Mouse (Mus musculus) yolk sac, embryonic 10.5 days (tissue): ENCODE measurements at regions not wholly inside any gene's neighbourhood (a gene's known extent, or its start where the extent isn't known, plus 50 kb on each side); places are given as distances from the start of the nearest gene placed in this dataset.

Experiments used
- DNase-seq: peaks from one replicate; pipeline ENCODE4 v3.0.0-alpha.2; 2017; ENCODE audit warnings: low spot score

DNA sequence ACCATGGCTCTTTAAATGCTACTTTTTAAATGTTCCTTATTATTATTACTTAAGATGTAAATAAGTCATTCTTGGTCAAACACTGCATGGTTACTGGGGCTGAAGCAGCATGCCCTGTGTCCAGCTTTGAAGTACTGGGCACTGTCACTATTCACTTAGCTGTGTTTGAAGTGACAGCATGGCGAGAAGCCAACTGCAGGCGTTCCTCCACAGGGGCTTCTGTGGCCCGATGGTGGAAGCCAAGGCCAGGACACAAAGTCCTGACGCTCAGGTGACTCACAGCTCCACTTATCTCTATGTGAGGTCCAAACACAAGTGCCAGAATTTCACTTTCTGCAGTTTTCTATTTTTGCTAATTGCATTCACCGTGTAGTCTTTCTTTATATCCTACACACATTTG is 65.3 kb downstream of the Cdca7 start:
- no peak for DNase-seq

DNA sequence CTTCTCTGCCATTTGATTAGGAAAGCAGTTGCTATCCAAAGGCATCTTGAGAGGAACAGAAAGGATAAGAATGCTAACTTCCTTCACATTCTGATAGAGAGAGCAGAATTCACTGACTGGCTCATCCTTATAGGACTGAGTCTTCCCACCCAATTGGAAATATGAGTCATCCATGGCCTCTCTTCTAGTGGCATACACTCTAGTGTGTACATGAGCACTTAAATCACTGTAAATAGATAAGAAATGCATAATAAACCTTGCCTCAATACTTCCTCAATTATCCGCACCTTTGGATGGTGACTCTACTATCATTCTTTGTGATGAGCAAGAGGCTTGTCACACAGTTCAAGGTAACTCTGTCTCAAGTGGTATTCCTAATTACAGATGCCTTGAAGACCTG is 69.5 kb downstream of the Cdca7 start:
- DNase-seq, result no peak

DNA sequence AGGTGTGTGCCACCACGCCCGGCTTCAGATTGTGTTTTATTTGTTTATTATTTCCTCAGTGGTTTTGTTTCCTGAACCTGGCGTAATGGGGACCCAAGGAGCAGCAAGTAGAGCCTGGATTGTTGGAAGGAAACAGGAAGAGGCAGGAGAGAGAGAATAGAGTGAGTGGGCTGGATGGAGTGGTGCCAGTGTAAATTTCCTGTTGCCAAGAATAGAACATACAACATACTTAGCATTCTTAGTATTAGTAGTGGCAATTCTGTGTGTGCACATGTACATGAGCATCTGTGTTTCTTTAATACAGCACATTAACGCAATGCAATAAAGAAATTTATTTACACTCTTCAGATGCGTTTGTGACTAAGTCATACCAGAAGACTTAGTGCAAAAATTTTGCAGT is 70.5 kb downstream of the Cdca7 start:
- no peak for DNase-seq

DNA sequence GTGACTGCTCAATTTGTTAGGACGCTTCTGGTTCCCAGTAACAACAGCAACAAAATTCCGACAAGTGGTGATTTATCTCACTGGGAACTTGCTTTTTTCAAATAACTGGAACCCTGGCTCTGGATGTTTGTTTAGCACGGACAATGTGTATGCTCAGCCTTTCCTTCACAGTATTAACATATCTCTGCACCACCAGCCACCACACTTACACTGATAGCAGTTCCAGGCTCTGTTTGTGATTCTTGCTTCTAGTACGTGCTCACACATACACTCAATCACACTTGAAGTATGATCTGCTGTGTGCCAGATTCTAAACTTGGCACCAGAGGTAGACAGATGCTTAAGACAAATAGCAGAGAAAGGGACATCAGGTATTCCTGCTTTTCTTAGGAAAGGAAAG is 71.0 kb downstream of the Cdca7 start:
- DNase-seq, result no peak

DNA sequence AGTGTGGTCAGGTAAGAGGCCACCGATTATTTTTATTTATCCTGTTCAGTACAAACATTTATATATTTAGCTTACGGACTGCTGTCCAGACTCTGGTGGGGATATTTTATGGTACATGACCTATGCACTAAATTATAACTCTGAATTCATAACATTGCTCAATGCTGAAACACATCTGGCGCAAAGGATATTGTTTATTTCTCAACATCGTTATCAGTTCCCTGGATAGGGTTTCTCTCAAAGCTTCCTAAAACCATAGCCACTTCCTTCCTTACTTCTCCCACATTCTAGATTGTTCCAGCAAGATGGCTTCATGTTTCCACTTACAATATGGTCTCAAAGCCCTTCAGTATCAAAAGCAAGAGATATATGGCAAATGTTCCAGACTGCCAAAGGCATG is 75.3 kb downstream of the Cdca7 start:
- no peak for DNase-seq

DNA sequence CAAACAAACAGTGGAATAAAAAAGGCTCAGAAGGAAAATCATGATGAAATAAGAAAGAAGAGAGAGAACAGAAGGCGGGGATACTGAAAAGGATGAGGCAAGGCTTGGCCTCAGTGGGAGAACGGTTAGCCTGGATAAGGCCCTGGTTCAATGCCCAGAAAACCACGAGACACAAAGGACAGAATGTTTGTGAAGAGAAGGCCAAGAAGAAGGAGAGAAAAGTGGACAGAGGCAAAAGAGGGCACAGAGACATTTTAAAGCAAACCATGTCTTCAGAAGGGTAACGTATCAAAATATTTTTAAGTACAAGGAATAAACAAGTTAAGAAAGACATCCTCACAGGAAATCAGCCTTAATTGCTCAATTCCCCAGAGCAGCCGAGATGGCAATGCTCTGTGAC is 78.6 kb downstream of the Cdca7 start:
- DNase-seq, result no peak

DNA sequence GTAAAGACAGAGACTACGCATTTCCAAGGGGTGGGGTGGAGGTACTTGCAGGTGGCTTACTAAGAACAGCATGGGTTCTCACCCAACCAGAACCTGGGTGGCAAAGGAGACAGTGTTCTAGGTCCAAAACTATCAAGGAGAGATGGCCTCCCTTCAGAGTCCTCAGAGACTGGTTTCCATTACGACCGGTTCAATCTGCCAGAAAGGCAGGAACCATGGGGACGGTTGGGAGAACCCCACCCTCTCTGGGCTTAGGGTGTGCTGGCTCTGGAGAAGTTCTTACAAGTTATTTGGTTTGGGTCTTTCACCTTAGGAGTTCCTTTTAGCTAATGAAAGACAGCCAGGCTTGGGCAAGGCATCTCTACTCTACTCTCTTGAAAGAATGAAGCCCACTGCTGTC is 79.2 kb downstream of the Cdca7 start:
- DNase-seq, result no peak

DNA sequence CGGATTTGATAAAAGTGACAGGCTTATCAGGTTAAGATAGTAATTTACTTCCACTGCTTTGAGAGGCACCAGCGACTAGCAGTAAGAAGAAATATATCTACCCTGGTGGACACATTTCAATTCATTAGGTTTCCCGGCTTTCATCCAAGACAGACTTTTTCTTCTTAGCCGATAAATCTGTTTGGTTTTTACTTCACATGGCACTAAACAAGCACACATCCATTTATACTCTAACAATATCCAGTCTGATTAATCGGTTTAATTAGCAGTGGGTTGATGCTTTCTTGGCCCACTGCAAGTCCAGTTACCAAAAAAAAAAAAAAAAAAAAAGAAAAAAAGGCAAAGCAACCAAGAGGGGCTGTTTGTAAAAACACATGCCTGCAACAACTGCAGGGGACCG is 79.6 kb downstream of the Cdca7 start:
- DNase-seq, result no peak

DNA sequence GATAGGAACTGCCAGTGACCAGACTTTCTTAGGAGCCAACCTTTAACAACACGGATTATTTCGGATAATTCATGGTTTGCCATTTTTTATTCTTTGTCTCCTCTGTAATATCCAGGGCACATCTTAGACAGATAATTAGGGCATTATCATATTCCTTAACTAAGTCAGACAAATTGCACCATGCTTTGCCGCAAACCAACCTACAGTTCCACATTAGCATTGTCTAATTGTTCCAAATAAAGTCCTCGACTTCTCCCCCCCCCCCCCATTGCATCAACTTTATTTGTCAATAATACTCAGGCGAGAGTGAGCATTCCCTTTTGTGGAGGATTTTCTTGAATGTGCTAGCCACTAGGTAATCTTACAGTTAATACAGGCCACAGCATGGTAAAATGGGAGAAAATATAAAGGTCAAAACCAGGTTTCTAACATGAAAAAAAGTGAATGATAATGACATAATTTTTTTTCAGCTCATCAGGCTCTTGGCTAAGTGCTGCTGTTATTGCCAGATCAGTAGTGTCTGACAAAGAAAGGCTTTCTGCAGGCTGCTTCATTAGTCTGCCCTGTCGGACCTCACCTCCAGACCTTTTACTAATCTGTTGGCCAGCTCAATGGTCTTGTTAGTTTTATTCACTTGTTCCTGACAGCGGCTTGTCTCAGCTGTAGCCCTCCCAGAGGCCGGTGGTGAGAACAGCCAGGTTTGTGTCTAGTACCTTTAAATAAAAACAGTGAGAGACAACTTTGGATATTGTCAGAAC is 80.3 kb downstream of the Cdca7 start:
- no peak for DNase-seq

DNA sequence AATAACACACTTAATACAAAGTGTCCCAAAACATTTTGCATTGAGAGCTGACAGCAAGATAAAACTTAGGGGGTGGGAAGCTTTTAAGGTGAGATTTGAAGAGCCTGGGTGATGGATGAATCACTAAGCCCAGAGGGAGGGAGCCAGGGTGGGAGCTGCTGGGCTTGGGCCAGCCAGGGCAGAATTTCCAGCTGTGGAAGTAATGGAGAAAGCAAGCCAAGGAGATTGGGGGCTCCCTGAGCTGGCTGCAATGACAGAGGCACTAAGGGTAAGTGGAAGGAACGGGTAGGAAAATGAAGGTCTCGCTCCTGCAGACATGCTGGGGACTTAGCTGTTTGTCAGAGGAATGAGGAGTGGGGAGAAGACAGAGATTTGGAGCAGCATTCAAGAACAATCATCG is 81.2 kb downstream of the Cdca7 start:
- DNase-seq, result no peak

DNA sequence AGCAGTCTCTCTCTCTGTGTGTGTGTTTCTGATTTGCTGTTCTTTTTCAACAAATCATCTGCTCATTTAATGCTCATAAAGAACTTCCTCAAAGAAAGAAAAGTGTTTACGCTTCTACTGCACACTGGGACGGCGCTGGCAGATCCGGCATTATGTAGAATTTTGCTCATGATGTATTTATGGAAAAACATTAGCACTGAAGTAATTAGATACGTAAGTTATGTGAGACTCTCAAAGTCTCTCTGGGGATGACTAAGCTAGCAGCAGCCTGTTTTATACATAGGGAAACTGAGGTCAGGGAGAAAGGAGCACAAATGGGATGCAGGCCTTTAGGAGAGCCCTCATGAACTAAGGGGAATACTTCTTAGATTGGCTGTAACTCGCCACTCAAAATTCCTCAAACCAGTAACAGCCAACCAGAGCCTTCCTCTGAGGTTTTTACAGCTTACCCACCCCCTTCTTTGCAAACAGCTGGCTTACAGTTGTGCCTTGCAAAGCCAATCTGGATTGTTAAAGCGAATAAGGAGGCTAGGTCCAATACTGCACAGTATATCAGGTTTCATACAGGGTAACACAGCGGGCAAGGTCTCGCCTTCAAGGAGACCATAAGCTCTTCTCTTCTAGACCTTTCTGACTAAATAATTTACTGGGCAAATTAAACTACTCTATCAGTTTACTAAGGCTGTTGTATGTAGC is 81.8 kb downstream of the Cdca7 start:
- DNase-seq, result no peak

DNA sequence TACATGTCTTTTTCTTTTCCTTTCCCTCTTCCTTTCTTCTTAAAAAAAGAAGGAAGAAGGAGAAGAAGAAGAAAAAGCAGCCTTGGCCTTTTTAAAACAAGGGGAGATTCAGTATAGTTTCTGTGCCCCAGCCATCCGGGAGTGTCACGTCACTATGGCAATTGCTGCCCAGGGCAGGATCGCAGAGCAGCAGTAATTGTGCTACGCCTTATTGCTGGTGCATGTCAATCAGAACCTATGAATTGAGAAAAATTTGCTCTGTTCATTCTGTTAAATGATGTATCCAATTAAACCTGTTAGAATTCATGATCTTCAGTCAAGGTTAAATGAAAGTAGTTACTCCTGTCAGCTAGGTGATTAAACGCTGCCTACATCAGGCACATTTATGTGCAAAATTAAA is 85.4 kb downstream of the Cdca7 start:
- no peak for DNase-seq

DNA sequence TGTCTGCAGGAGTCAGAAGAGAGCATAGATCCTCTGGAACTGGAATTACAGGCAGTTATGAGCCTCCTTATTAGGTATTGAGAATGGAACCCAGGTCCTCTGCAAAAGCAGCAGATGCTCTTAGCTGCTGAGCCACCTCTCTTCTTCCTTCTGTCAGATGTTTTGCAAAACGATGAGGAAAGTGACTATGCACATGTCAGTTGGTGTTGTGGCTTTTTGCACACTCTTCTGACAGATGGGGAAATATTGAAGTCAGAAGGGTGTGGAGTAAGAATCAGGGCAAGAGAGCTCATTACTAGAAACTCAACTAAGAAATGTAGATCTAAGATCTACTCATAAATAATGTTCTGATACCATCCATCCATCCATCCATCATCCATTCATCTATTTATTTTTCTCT is 102.4 kb downstream of the Cdca7 start:
- DNase-seq, result no peak

DNA sequence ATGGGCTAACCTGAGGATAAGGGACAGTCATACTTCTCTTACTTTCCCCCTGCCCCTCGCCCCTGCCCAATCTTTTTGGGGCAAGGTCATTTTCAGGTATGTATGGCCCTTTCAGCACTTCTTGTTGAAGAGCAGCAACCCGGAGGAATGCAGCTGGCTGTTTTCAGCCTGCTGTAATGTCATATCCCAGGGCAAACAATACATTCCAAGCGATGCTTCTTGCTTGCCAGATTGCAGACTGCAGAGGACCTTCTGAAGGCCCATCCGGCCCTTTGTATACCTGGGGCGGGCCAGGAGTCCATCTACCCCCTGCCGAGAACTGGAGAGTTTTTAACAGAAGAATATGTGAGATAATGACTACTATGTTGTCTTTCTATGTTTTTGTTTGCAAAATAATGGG is 105.2 kb downstream of the Cdca7 start:
- DNase-seq, result no peak

DNA sequence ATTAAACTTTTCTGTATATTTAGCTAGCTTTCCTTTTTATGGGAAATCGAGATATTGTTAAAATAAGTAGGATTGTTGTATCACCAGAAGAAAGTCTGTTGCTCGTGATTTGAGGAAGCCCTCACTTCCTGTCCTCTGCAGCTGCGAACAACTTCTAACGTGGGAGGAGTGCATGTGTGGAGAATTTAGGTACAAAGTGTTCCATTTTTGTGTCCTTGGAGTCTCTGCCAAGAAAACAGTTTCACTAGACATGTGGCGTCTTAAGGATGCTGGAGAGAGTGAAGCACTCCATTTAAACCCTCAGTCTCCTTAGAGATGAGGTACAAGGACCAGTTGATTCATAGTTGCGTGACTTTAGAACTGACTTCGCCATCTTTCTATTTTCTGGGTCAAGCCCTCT is 112.9 kb downstream of the Cdca7 start:
- no peak for DNase-seq

DNA sequence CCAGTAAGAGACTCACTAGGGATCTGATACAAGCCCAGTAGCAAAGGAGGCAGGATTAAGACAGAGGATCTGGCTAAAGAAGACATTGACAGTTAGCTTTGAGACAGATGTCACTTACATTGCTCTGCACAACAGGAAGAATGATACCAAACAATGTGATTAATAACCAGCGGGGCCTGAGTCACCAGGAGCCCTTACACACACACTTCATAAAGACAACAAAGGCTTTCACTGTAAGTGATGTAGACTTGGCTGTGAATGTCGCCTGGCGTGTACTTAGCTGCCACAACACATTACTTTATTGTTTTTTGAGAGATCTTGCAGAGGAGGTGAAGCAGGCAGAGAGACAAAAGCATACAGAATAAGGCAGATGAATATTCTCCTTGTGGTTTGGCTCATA is 116.1 kb downstream of the Cdca7 start:
- DNase-seq, result no peak

DNA sequence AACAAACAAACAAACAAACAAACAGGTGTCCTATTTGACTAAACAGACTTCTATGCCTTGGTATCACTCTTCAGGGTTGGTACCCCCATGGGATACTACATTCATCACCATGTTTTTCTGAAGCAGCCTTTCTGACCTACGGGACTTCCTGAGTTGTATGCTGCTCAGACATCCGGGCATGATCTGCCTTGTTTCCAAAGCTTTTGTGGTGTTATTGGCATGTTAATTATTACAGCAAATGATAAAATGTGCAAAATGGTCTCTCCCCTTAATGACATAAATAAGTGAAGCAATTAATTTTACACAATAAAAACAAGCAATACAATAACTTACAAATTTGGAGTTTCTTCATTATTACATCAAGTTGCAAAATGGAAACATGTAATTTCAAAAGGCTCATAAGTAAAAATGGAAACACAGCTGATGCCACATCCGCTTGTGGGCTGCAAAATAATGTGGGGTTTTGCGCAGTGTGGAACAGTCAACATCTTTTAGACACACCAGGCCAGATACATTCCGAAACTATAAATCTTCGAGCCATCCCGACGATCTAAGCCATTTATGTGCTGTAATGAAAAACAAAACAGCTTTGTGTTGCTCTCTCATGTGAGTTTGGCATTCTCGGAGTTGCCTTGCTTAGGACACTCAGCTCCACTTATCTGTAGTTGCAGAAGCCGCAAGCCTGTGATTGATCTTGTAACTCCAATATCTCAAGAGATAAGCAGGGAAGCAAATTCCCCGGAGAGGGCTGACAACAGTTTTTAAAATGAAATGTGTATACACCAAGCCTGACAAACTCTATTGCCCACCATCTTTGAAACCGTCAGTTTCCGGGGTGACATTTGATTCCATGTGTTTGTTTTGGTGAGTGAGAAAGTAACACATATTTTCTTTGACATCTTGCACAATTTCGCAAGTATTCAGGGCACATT is 121.3 kb downstream of the Cdca7 start:
- DNase-seq, result no peak

DNA sequence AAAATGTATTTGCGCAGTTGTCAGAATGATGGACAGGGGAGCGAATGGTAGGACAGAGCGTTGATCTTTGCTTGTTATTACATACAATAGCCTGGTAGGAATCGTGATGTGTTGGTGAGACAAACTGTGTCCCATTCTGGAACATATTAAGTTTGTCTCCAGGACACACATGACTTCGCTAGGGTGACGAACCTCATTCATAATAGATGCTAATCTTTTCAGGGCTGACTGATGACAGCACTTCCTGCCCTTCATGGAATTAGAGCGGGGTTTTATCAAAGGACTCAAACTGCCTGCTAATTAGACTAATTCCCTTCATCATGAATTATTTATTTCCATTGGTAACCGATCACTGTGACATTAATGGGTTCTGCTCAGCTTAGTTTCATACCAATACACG is 122.0 kb downstream of the Cdca7 start:
- DNase-seq, result no peak

DNA sequence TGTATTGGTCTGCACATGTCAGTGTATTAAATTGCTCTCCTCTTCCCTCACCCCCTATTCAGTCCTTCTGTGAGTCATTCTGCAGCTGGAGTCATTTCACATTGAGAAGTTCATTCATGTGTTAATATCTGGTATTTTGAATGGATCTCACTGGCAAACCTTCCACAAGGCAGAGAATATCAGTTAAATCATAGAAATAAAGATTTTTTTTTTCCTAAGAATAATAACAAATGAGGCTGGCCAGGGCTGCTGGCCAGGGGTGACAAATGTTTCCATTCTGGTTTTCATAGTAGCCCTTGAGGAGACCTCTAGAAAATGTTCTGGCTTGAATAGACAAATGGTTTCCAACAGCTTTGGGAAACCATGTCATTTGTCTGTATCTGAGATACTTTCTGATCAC is 124.8 kb downstream of the Cdca7 start:
- no peak for DNase-seq

DNA sequence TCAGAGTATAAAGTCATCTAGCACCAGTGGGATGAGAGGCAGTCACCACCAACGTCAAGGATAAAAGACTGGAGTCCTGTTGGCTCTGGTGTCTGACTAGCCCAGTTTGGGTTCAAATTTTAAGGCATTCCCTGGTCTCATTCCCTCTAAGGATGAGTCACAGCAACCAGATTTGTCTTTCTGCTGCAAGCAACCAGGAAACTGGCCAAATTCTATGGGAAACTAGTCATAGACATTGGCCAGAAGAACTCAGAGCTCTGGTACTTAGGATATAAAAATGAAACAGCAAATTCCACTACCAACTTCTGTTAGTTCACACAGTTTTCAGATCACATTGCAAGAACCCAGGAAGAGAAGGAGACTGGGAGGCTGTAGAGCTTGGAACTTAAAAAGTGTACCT is 126.2 kb downstream of the Cdca7 start:
- DNase-seq, result no peak

DNA sequence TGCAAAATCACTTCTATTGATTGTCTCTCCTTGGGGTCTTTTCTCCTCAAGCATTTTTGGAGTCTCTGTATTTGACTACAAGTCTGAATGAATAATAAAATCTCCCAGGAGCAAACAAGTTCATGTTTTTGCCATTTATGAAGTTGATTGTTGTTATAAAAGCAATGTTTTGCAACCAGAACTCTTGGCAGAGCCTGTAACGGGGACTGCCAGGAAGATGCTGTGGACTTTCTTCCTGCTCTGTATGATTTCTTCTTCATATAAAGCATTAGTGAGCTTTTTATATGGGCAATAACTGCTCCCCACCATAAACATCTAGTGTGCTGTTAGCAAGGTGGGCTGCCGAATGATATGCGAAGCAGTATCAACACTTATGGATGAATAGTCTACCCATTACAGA is 136.3 kb downstream of the Cdca7 start:
- DNase-seq, result no peak

DNA sequence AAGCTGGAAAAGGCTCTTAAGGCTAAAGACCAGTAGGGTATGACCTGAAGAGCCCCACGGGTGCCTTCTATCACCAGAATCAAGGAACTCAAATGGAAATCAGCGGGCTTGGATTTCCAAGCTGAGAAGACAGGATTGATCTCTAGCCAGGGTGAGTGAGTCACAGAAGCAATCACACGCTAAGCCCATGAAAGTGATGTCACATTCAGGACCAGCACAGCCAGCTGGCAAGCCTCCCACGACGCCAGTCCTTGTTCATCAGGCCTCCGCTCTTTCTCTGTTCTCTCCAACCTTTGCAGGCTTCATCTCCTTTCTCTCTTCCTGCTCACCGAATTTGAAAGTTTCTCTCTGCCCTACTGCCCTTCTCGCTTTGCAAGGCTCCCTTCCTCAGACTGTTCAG is 138.3 kb downstream of the Cdca7 start:
- no peak for DNase-seq

DNA sequence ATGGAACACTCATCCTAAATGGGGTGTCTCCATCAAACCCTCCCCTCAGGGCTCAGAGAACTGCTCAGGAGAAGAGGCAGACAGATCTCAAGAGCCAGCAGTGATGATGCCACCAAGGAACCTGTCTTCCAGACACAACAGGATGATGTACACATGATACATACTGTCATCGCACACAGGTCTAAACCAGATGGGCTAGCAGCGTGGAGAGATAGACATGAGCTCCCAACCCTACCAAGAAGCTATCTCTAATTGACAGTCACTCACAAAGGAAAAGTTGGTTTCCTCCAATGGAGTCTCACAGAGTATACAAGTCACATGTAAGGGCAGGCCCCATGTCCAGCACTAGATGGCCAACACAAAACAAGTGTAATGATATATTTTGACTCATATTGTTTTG is 139.9 kb downstream of the Cdca7 start:
- DNase-seq, result no peak
